Mouse (Mus musculus) MN1 (cell line): Measurements from ENCODE around the gene Nek4.

Experiments used
- DNase-seq: peaks from one replicate; pipeline ENCODE4 v3.0.0-alpha.2; 2016; ENCODE audit warnings: low spot score

Gene Nek4

DNA sequence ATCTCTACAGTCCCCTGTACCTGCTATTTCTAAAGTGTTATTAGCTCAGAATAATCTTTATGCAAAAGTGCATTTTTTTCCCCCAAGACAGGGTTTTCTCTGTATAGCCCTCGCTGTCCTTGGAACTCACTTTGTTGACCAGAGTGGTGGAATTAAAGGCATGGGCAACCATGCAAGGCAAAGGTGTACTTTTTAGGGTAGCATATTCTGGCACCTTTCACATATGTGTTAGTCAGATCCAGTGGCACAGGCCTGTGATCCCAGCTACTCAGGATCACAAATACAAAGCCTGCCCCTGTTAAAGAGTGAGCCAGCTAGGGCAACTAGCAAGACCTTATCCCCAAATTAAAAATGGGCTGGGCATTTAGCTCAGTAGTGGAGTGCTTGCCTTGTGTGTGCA, 9.2 kb downstream of the Nek4 start:
- no peak for DNase-seq

DNA sequence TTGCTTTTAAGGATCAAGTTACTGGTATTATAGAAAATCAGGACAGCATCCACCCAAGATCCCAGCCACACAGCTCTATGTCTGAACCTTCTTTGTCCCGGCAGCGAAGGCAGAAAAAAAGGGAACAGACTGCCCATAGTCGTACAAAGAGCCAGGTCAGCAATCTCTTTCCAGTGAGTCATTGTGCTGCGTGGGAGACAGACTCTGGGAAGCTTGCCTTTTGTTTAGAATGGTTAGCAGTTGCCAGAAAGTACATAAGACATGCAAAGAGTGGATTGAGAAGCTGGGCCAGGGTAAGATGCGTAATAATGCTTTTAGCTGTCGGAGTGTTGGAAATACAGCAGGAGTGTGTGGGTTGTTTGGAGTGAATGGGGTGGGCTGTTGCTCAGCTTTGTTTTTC, 23.0 kb downstream of the Nek4 start:
- DNase-seq = no peak

DNA sequence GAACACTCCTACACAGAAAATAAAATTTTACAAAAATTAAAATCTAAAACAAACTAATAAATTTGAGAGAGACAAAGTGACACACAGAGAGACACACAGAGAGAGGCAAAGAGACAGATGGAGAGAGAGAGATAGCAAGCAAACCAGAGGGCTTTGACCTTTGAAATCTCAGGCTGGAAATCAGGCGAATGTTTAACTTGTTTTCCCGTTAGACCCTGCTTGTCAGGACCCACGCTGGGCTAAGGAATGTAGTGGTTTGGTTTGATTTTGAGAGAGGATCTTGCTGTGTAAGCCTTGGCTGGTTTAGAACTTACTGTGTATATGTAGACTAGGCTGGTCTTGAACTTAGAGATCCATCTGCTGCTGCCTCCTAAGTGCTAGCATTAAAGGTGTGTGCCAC, 25.0 kb downstream of the Nek4 start:
- no peak for DNase-seq

- no peak for DNase-seq
These were observed 45.2 kb downstream of the Nek4 start for GRCm38 (mm10) chr14:30996417-30996816.

- no peak for DNase-seq
These were observed 49.2 kb downstream of the Nek4 start for GRCm38 (mm10) chr14:31000356-31000755.

DNA sequence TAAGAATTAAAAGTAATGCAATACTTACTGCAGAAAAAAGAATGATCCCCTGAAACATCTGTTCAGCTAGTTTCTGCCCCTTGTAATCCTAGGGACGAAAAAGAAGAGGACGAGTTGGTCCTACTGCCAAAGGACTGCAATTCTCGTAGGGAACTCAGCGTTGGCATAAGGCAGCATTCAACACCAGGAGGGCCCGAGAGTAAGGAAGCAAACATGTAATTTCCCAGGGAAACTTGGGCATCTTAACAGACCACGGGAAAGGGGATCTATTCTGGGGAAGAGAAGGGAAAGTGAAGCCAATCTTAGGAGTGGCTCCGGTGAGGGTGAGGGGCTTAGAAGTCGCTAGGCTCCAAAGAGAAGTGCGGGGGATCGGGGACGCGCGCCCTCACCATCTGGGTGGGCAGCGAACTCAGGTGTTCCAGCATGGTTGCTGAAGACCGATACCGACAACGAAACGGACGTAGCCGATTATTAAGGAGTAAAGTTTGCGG, 49.7 kb downstream of the Nek4 start:
- DNase-seq = peak; percentile 32

DNA sequence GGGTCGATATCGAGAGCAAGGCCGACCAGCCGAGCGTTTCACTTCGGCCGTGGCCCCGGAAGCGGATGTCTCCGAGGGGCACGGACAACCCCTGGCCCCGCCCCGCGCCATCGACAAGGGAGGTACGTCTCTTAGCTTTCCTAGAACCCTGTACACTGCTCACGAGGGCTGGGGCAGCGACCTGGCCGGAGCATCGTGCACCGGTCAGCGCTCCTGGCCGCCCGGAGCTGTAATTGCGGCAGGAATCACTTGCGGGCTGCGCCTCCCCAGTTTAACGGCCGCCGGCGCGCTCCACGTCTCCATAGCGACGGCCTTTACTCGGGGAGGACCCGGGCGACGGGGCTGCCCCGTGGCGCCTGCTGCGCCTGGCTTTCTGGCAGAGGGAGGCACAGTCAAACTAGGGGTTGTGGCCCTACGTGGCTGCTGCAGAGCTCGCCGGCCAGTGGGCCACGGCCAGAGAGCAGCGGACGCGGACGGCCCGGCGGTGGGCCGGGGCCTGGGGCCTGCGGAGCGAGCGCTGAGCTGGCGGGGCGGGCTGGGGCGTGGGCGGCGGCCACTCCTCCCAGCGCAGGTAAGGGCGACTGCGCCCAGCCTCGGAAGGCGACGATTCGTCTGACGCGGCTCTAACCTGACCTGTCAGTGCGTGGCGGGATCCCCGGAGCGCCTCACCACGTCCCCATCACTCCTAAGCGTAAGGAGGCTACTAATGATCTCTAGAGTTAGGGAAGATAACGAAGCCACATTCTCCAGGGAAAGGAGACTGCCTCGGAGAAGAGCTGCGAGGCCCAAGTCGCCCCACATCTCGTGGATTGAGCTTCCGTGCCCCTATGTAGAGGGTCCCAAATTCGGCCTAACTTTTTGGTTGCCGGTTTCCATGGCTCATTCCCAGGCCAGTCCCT, 50.4 kb downstream of the Nek4 start, which contains the start of the genes Glt8d1 and Spcs1:
Gene Glt8d1, plus strand, starts transcription at position 94 of the 899 bp plus-strand sequence.
Gene Spcs1, minus strand, starts transcription at position 366 of the 899 bp plus-strand sequence.
- peak; percentile 82 for DNase-seq

GRCm38 (mm10) chr14:31004527-31004926, 53.4 kb downstream of the Nek4 start:
- no peak for DNase-seq

GRCm38 (mm10) chr14:31006779-31007178, 55.6 kb downstream of the Nek4 start:
- DNase-seq = no peak

DNA sequence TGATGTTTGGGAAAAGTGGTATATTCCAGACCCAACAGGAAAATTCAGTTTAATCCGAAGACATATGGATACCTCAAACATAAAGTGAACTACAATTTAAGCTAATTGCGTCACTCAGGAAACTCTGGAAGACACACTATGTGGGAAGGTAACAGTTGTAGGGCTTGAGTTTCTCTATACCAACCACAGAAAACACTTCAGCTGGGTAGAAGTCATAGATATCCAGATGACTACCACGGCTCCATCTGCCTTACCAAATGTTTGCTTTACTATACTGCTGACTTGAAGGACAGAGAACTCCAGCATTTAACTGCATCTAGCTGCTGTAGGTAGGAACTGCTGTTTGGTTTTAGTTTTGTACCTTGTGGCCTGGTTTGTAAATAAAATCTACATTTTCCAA, 60.4 kb downstream of the Nek4 start:
- DNase-seq = no peak

GRCm38 (mm10) chr14:31013928-31014327, 62.8 kb downstream of the Nek4 start:
- no peak for DNase-seq

- DNase-seq = no peak
These were observed 64.9 kb downstream of the Nek4 start for GRCm38 (mm10) chr14:31016063-31016462.

DNA sequence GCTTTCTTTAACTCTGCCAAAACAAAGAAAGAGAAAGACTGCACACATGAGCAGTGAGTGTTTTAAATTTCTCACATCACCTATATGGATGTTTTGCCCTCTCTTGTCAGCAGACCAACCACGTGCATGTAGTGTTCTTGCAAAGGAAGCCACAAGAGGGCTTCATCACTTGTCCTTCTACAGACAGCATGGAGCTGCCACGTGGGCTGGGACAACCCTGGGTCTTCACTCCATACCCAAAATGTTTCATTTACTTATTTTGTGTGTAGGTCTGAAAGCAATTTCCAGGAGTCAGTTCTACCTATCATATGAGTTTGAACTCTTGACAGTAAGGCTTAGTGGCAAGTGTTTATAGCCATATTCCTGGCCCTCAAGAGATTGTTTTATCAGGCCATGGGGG, 66.7 kb downstream of the Nek4 start:
- DNase-seq = peak; percentile 76

- DNase-seq = peak; percentile 97
These were observed 67.7 kb downstream of the Nek4 start, which contains the start of the genes Pbrm1 and Gnl3 for GRCm38 (mm10) chr14:31018860-31019291. Gene Pbrm1, plus strand, starts transcription at chr14:31019138. Gene Gnl3, minus strand, starts transcription at chr14:31019152.

- peak; percentile 85 for DNase-seq
These were observed 68.4 kb downstream of the Nek4 start for GRCm38 (mm10) chr14:31019331-31020205.

- no peak for DNase-seq
These were observed 71.4 kb downstream of the Nek4 start for GRCm38 (mm10) chr14:31022579-31022978.

GRCm38 (mm10) chr14:31025785-31026184, 74.6 kb downstream of the Nek4 start:
- DNase-seq = no peak
